ENCODE assay signal across 14 mouse cellular contexts in the genomic region with DNA sequence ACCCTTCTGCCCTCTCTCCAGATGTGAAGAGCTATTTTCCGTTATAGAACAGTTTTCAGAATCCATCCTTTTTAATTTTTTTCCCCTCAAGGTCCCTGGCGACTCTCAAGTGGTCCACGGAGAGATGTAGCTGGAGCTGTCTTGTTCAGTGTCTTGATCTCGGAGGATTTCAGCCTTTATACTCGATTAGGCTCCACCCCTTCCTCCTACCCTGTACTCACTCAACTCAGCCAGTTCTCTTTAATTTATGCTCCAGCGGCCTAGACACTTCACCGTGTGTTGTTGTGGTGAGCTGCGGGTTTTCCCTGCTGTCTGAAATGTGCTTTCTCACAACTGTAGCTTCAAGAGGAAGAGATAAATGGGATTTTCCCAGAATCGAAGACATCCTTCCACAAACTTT. TPM values are rescaled to one million over a fixed set of nuclear protein-coding genes. Genes with fewer than 3 reads are reported as not detected.
DNase-seq lines count a peak whose midpoint lies in the region; ATAC-seq lines count a peak whose summit lies in the region.
"Had no signal": no experiment of that assay in that cellular context is flagged by ENCODE, and none has a peak within 500 bp of the region (broad histone marks: within the 10 kb centered on the region; RNA-seq: fewer than 3 reads in every experiment).

A gene (minus strand): TSS at position 217 of the 400 bp plus-strand sequence.

- DNase-seq in CD4-positive helper T cell, adult 2 months (ENCODE audit: low read depth, low spot score), result peak; percentile 93
- peak; percentile 69 for DNase-seq in lung, postnatal 25 days (ENCODE audit: low spot score)
- DNase-seq in spleen, postnatal 10 days (ENCODE audit: low spot score in 2 of 2), result peak; percentile 18 to 59
- DNase-seq in forebrain, embryonic 10.5 days (ENCODE audit: extremely low spot score, low spot score), result no peak
- no peak for DNase-seq in testis, postnatal 10 days (ENCODE audit: low spot score)
- DNase-seq in right cerebral cortex, postnatal 10 days (ENCODE audit: low spot score in 2 of 2), result no peak
- no peak for DNase-seq in cerebellum, adult 18-20 months
- DNase-seq: adrenal gland, postnatal 25 days; cerebellum, postnatal 36 days; kidney, adult 8-10 months had no signal

- no peaks in the 10 kb centered on the region for H3K9me3 ChIP-seq in forebrain, embryonic 10.5 days
- H3K9me3 ChIP-seq: forebrain, embryonic 12.5 days had no signal

- no peaks in the 10 kb centered on the region for H3K36me3 ChIP-seq in forebrain, embryonic 10.5 days (replicated peaks)
- H3K36me3 ChIP-seq: forebrain, embryonic 12.5 days had no signal

- 85% methylated on average over 9 of the region's 9 CpGs for WGBS in forebrain, embryonic 10.5 days

- H3K4me1 ChIP-seq in forebrain, embryonic 10.5 days, result no peaks in the 10 kb centered on the region
- H3K4me1 ChIP-seq: forebrain, embryonic 12.5 days had no signal

- no peaks in the 10 kb centered on the region for H3K27me3 ChIP-seq in forebrain, embryonic 10.5 days (ENCODE audit: poor library complexity, severe bottlenecking)
- H3K27me3 ChIP-seq: forebrain, embryonic 12.5 days had no signal

- 0 out of 2 replicates have a peak, but pooled peaks have one; percentile 14 for ATAC-seq in erythroid progenitor cell, adult 5-6 weeks (replicated peaks; ENCODE audit: low FRiP score, poor library complexity, severe bottlenecking)

- H3K4me3 ChIP-seq in forebrain, embryonic 10.5 days, result no peak within 1 kb of the TSS
- H3K4me3 ChIP-seq: forebrain, embryonic 12.5 days had no signal

- H3K27ac ChIP-seq in forebrain, embryonic 10.5 days, result no peak within 1 kb of the TSS
- H3K27ac ChIP-seq: forebrain, embryonic 12.5 days had no signal

RNA-seq across cellular contexts. Expression of the gene that starts here (rescaled TPM):
- 24.3 and 26.3 TPM in 2 replicates for total RNA-seq in erythroid progenitor cell, adult 5-6 weeks (2015; ENCODE audit: low replicate concordance)
- total RNA-seq in erythroid progenitor cell, adult 5-6 weeks (2017; ENCODE audit: low replicate concordance), result 10.1 and 13.2 TPM in 2 replicates
- polyA plus RNA-seq in forebrain, embryonic 10.5 days (2016; fragmentation: Nextera tagmentation; extraction: Ambion mirVana), result 0.09 and 0.11 TPM in 2 replicates
- total RNA-seq: left cerebral cortex, adult 18-20 months; MEL had no signal
- polyA plus RNA-seq: forebrain, embryonic 12.5 days had no signal

Comparison
In these comparisons a context has a peak if more than half of its experiments do, and no peak if none do; other contexts are left out.
1. DNase-seq: peak in CD4-positive helper T cell, adult 2 months (single experiment), lung, postnatal 25 days (single experiment) and spleen, postnatal 10 days (2 of 2); none in forebrain, embryonic 10.5 days (single experiment), testis, postnatal 10 days (single experiment), right cerebral cortex, postnatal 10 days (0 of 2) and cerebellum, adult 18-20 months (0 of 2).